Mouse (Mus musculus): ENCODE results near the gene Abtb2. TPM values are rescaled to one million over a fixed set of nuclear protein-coding genes. Genes with fewer than 3 reads are reported as not detected.
A peak's percentile ranks its signal among the peaks of the same experiment; 100 is the strongest.

Abtb2 gene
- polyA plus RNA-seq, 1 experiment, result 16.1 TPM

DNA sequence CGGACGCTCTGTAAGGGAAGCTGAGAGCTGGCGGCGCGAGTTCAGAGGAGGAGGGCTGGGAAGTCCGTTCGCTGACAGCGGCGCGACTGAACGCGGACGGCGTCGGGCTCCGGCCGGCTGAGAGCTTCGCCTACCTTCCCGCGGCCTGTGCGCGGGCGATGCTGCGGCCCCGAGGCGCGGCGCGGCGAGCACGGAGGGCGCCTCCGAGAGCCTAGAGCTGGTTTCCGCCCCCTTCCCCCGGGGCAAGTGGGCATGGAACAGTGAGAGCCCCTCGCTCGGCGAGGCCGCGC, 258 bp downstream of the Abtb2 start:
- Histone ChIP-seq H3ac (ENCODE audit: control insufficient read depth, insufficient read length) (peak overlapping the region; percentile 86), H3K4me3 (peak overlapping the region; percentile 72), H3K4me2 (ENCODE audit: low read depth) (peak overlapping the region; percentile 98), H3K79me2 (ENCODE audit: control insufficient read depth, insufficient read depth) (peaks cover 41% of the 10 kb centered on the region), H3K27me3 (ENCODE audit: control insufficient read depth, insufficient read depth, insufficient read length) (peaks cover 7% of the 10 kb centered on the region), H3K36me3 (ENCODE audit: control insufficient read depth, insufficient read depth) (no peaks in the 10 kb centered on the region)
- TF ChIP-seq MYOG (IDR thresholded peaks at IDR 0.05; ENCODE audit: control insufficient read depth in 1 of 3, insufficient read depth in 1 of 3, insufficient read length in 2 of 3, low read depth in 2 of 3), result peak in 1 of 3 experiments; percentile 47
- TF ChIP-seq TCF12 (IDR thresholded peaks at IDR 0.05; ENCODE audit: insufficient read depth, poor library complexity, severe bottlenecking), result no peak

DNA sequence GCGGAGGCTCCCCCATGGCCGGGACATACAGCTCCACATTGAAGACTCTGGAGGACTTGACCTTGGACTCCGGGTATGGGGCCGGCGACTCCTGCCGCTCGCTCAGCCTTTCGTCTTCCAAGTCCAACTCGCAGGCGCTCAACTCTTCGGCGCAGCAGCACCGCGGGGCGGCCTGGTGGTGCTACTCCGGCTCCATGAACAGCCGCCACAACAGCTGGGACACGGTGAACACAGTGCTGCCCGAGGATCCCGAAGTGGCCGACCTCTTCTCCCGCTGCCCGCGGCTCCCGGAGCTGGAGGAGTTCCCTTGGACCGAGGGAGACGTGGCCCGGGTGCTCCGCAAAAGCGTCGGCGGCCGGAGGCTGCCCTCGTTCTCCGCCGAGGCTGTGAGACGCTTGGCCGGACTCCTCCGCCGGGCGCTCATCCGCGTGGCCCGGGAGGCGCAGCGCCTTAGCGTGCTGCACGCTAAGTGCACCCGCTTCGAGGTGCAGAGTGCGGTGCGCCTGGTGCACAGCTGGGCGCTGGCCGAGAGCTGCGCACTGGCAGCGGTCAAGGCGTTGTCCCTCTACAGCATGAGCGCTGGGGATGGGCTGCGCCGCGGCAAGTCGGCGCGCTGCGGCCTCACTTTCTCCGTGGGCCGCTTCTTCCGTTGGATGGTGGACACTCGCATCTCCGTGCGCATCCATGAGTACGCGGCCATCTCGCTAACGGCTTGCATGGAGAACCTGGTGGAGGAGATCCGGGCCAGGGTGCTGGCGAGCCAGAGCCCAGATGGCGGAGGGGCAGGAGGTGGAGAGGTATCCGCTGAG, 807 bp downstream of the Abtb2 start:
- H3K4me3 ChIP-seq, result peak overlapping the region; percentile 72
- H3ac ChIP-seq (ENCODE audit: control insufficient read depth, insufficient read length), result peak overlapping the region; percentile 86
- TF ChIP-seq POLR2A (IDR thresholded peaks at IDR 0.05; ENCODE audit: insufficient read length, low read depth), result no peak
- peak in 2 of 3 experiments; percentile 46 to 61 for TF ChIP-seq MYOD1 (IDR thresholded peaks at IDR 0.05; ENCODE audit: control insufficient read depth in 1 of 3, insufficient read length in 2 of 3, low read depth in 2 of 3)
- peak in 2 of 3 experiments; percentile 60 to 63 for TF ChIP-seq MYOG (IDR thresholded peaks at IDR 0.05; ENCODE audit: control insufficient read depth in 1 of 3, insufficient read depth in 1 of 3, insufficient read length in 2 of 3, low read depth in 2 of 3)
- H3K4me2 ChIP-seq (ENCODE audit: low read depth), result peak overlapping the region; percentile 98
- peaks cover 46% of the 10 kb centered on the region for H3K79me2 ChIP-seq (ENCODE audit: control insufficient read depth, insufficient read depth)
- peaks cover 2% of the 10 kb centered on the region for H3K27me3 ChIP-seq (ENCODE audit: control insufficient read depth, insufficient read depth, insufficient read length)
- H3K36me3 ChIP-seq (ENCODE audit: control insufficient read depth, insufficient read depth), result no peaks in the 10 kb centered on the region

- Histone ChIP-seq H3K79me2 (ENCODE audit: control insufficient read depth, insufficient read depth) (peaks cover 58% of the 10 kb centered on the region), H3K36me3 (ENCODE audit: control insufficient read depth, insufficient read depth) (no peaks in the 10 kb centered on the region), H3K27me3 (ENCODE audit: control insufficient read depth, insufficient read depth, insufficient read length) (no peaks in the 10 kb centered on the region), H3ac (ENCODE audit: control insufficient read depth, insufficient read length) (no peak overlapping the region), H3K4me2 (ENCODE audit: low read depth) (peak overlapping the region; percentile 98), H3K4me3 (peak overlapping the region; percentile 72)
- TF ChIP-seq TCF3 (IDR thresholded peaks at IDR 0.05; ENCODE audit: insufficient read length, low read depth), result no peak
- TF ChIP-seq REST (IDR thresholded peaks at IDR 0.05; ENCODE audit: insufficient read depth, insufficient read length), result no peak
- TF ChIP-seq E2F4 (IDR thresholded peaks at IDR 0.05; ENCODE audit: insufficient read depth), result no peak
- TF ChIP-seq MYOD1 (IDR thresholded peaks at IDR 0.05; ENCODE audit: control insufficient read depth in 1 of 3, insufficient read length in 2 of 3, low read depth in 2 of 3), result no peak
- no peak for TF ChIP-seq MAX (IDR thresholded peaks at IDR 0.05; ENCODE audit: low read depth)
- TF ChIP-seq POLR2A (IDR thresholded peaks at IDR 0.05; ENCODE audit: insufficient read length, low read depth), result no peak
- TF ChIP-seq USF1 (IDR thresholded peaks at IDR 0.05; ENCODE audit: low read depth), result no peak
- no peak for TF ChIP-seq SRF (IDR thresholded peaks at IDR 0.05; ENCODE audit: control insufficient read depth, insufficient read length, low read depth)
- no peak for TF ChIP-seq CEBPB (IDR thresholded peaks at IDR 0.05; ENCODE audit: insufficient read depth, poor library complexity, severe bottlenecking)
- TF ChIP-seq TCF12 (IDR thresholded peaks at IDR 0.05; ENCODE audit: insufficient read depth, poor library complexity, severe bottlenecking), result no peak
These were observed 2.1 kb downstream of the Abtb2 start for GRCm38 (mm10) chr2:103568161-103568560.

DNA sequence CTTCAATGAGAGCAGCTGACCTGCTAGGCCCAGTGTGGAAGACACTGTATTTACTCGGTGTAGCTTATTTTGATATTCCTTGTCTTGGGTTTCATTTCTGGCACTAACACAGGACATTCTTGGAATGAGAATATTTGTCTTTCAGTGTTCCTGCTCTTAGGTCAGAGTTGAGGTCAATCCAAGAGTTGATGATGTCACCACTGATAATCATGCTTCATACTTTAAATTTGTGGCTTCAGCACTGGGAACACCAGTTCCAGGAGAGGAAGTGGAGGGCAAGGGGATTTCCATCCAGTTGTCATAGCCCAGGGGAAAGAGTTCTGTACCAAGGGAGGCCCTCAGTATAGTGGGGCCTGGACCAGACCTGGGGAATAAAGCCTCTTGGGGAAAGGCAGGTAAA, 3.6 kb downstream of the Abtb2 start:
- H3K4me3 ChIP-seq, result peak overlapping the region; percentile 72
- H3K79me2 ChIP-seq (ENCODE audit: control insufficient read depth, insufficient read depth), result peaks cover 69% of the 10 kb centered on the region
- TF ChIP-seq CEBPB (IDR thresholded peaks at IDR 0.05; ENCODE audit: insufficient read depth, poor library complexity, severe bottlenecking) (0 out of 2 replicates have a peak, but pooled peaks have one; percentile 25), MYOG (IDR thresholded peaks at IDR 0.05; ENCODE audit: control insufficient read depth in 1 of 3, insufficient read depth in 1 of 3, insufficient read length in 2 of 3, low read depth in 2 of 3) (no peak)

GRCm38 (mm10) chr2:103572354-103572753, 6.2 kb downstream of the Abtb2 start:
- H3ac ChIP-seq (ENCODE audit: control insufficient read depth, insufficient read length), result no peak overlapping the region

More for the DNA sequence above, 3.6 kb downstream of the Abtb2 start:
- H3K36me3 ChIP-seq (ENCODE audit: control insufficient read depth, insufficient read depth), result peaks cover 4% of the 10 kb centered on the region
- H3ac ChIP-seq (ENCODE audit: control insufficient read depth, insufficient read length), result no peak overlapping the region
- H3K4me2 ChIP-seq (ENCODE audit: low read depth), result peak overlapping the region; percentile 98
- H3K27me3 ChIP-seq (ENCODE audit: control insufficient read depth, insufficient read depth, insufficient read length), result no peaks in the 10 kb centered on the region

More at GRCm38 (mm10) chr2:103572354-103572753, 6.2 kb downstream of the Abtb2 start:
- H3K4me3 ChIP-seq, result no peak overlapping the region
- H3K4me2 ChIP-seq (ENCODE audit: low read depth), result no peak overlapping the region
- peaks cover 78% of the 10 kb centered on the region for H3K79me2 ChIP-seq (ENCODE audit: control insufficient read depth, insufficient read depth)
- no peaks in the 10 kb centered on the region for H3K27me3 ChIP-seq (ENCODE audit: control insufficient read depth, insufficient read depth, insufficient read length)
- peaks cover 4% of the 10 kb centered on the region for H3K36me3 ChIP-seq (ENCODE audit: control insufficient read depth, insufficient read depth)
- TF ChIP-seq USF1 (IDR thresholded peaks at IDR 0.05; ENCODE audit: low read depth) (no peak), SRF (IDR thresholded peaks at IDR 0.05; ENCODE audit: control insufficient read depth, insufficient read length, low read depth) (no peak), POLR2AphosphoS2 (IDR thresholded peaks at IDR 0.05; ENCODE audit: insufficient read length, low read depth) (no peak), MYOG (IDR thresholded peaks at IDR 0.05; ENCODE audit: control insufficient read depth in 1 of 3, insufficient read depth in 1 of 3, insufficient read length in 2 of 3, low read depth in 2 of 3) (no peak), TCF3 (IDR thresholded peaks at IDR 0.05; ENCODE audit: insufficient read length, low read depth) (no peak), MAX (IDR thresholded peaks at IDR 0.05; ENCODE audit: low read depth) (no peak), POLR2A (IDR thresholded peaks at IDR 0.05; ENCODE audit: insufficient read length, low read depth) (no peak), TCF12 (IDR thresholded peaks at IDR 0.05; ENCODE audit: insufficient read depth, poor library complexity, severe bottlenecking) (no peak), CEBPB (IDR thresholded peaks at IDR 0.05; ENCODE audit: insufficient read depth, poor library complexity, severe bottlenecking) (no peak), REST (IDR thresholded peaks at IDR 0.05; ENCODE audit: insufficient read depth, insufficient read length) (no peak), E2F4 (IDR thresholded peaks at IDR 0.05; ENCODE audit: insufficient read depth) (no peak), MYOD1 (IDR thresholded peaks at IDR 0.05; ENCODE audit: control insufficient read depth in 1 of 3, insufficient read length in 2 of 3, low read depth in 2 of 3) (no peak)
